In the genomic region with DNA sequence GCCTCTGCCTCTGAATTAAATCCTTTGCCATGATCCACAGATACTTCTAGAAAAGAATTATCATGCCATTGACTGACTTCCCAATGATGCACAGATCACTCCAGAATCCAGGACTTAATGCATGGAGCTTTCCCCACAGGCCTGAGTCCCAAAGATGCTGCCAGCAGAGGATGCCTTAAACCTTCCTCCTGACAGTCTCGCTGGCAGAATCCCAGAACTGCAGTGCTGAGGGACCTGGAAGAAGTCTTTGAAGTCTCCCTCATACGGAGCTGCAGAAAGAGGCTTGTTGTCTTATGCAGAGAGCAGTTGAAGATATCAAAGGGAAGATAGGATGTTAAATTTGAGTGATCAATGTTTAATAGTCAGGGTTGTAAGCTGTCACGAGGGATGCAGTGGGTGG, we compare ENCODE assay signal across 10 mouse cellular contexts.
DNase-seq lines count a peak whose midpoint lies in the region; ATAC-seq and TF ChIP-seq lines count a peak whose summit lies in the region.
"Had no signal": no experiment of that assay in that cellular context is flagged by ENCODE, and none has a peak within 500 bp of the region (broad histone marks: within the 10 kb centered on the region; RNA-seq: fewer than 3 reads in every experiment).

No protein-coding gene starts in this region.

- H3K4me3 ChIP-seq in kidney, embryonic 15.5 days (replicated peaks): no peak overlapping the region
- no peak overlapping the region for H3K4me3 ChIP-seq in kidney, adult 2 months (ENCODE audit: insufficient read depth, low read depth, low read length)
- no peak overlapping the region for H3K4me3 ChIP-seq in embryonic facial prominence, embryonic 10.5 days
- no peak overlapping the region for H3K4me3 ChIP-seq in hindbrain, embryonic 12.5 days
- H3K4me3 ChIP-seq in midbrain, embryonic 16.5 days (ENCODE audit: low read depth, low read length): no peak overlapping the region
- H3K4me3 ChIP-seq: heart, embryonic 12.5 days had no signal

- H3K4me2 ChIP-seq in kidney, embryonic 15.5 days: no peak overlapping the region
- no peak overlapping the region for H3K4me2 ChIP-seq in hindbrain, embryonic 12.5 days (replicated peaks)
- H3K4me2 ChIP-seq in midbrain, embryonic 16.5 days (ENCODE audit: low read length): no peak overlapping the region

- H3K9ac ChIP-seq in kidney, embryonic 15.5 days: no peak overlapping the region
- H3K9ac ChIP-seq in hindbrain, embryonic 12.5 days: no peak overlapping the region
- no peak overlapping the region for H3K9ac ChIP-seq in midbrain, embryonic 16.5 days (ENCODE audit: low read depth, low read length)
- H3K9ac ChIP-seq: heart, embryonic 12.5 days; liver, embryonic 14.5 days had no signal

- TF ChIP-seq POLR2A in kidney, adult 2 months (IDR thresholded peaks at IDR 0.05; ENCODE audit: low read depth, low read length): no peak

- H3K27ac ChIP-seq in kidney, embryonic 15.5 days: peak overlapping the region; percentile 93
- no peak overlapping the region for H3K27ac ChIP-seq in kidney, adult 2 months (ENCODE audit: insufficient read depth, low read depth, low read length)
- peak overlapping the region; percentile 89 for H3K27ac ChIP-seq in embryonic facial prominence, embryonic 10.5 days (replicated peaks)
- 0 out of 2 replicates have a peak overlapping the region, but pooled peaks have one; percentile 79 for H3K27ac ChIP-seq in hindbrain, embryonic 12.5 days
- H3K27ac ChIP-seq in midbrain, embryonic 16.5 days (ENCODE audit: low read length): peak overlapping the region; percentile 80
- H3K27ac ChIP-seq: liver, embryonic 14.5 days had no signal

- peaks cover 66% of the 10 kb centered on the region for H3K4me1 ChIP-seq in kidney, embryonic 15.5 days
- peaks cover 11% of the 10 kb centered on the region for H3K4me1 ChIP-seq in kidney, adult 2 months (ENCODE audit: control insufficient read depth, insufficient read depth, low read length)
- H3K4me1 ChIP-seq in embryonic facial prominence, embryonic 10.5 days: peaks cover 64% of the 10 kb centered on the region
- peaks cover 59% of the 10 kb centered on the region for H3K4me1 ChIP-seq in hindbrain, embryonic 12.5 days
- H3K4me1 ChIP-seq in midbrain, embryonic 16.5 days (ENCODE audit: control insufficient read depth, insufficient read depth, low read length): peaks cover 26% of the 10 kb centered on the region

- 56% methylated on average over 3 of the region's 3 CpGs for WGBS in kidney, embryonic 15.5 days
- 85% methylated on average over 3 of the region's 3 CpGs for WGBS in kidney, adult 2 months
- WGBS in embryonic facial prominence, embryonic 10.5 days: 57% methylated on average over 3 of the region's 3 CpGs
- WGBS in hindbrain, embryonic 12.5 days: 54% methylated on average over 3 of the region's 3 CpGs
- 37% methylated on average over 3 of the region's 3 CpGs for whole genome bisulfite sequencing in midbrain, embryonic 16.5 days

- H3K36me3 ChIP-seq in kidney, embryonic 15.5 days: no peaks in the 10 kb centered on the region
- no peaks in the 10 kb centered on the region for H3K36me3 ChIP-seq in kidney, adult 2 months (ENCODE audit: control insufficient read depth, insufficient read depth, low read length)
- no peaks in the 10 kb centered on the region for H3K36me3 ChIP-seq in embryonic facial prominence, embryonic 10.5 days (replicated peaks)
- no peaks in the 10 kb centered on the region for H3K36me3 ChIP-seq in hindbrain, embryonic 12.5 days
- H3K36me3 ChIP-seq in midbrain, embryonic 16.5 days (ENCODE audit: control insufficient read depth, insufficient read depth, low read length): no peaks in the 10 kb centered on the region
- H3K36me3 ChIP-seq: heart, embryonic 12.5 days had no signal

- no peak for TF ChIP-seq CTCF in kidney, adult 2 months (conservative IDR thresholded peaks at IDR 0.05; ENCODE audit: insufficient read depth, insufficient read length, low read depth, low read length)

- DNase-seq in kidney, adult 2 months: no peak
- no peak for DNase-seq in embryonic facial prominence, embryonic 10.5 days (ENCODE audit: low spot score)
- DNase-seq in gastrocnemius, adult 8-10 months (ENCODE audit: low spot score in 2 of 2): no peak
- no peak for DNase-seq in kidney, postnatal 25 days
- no peak for DNase-seq in embryo, embryonic 11 days

- H3K27me3 ChIP-seq in kidney, embryonic 15.5 days: no peaks in the 10 kb centered on the region
- no peaks in the 10 kb centered on the region for H3K27me3 ChIP-seq in kidney, adult 2 months (replicated peaks; ENCODE audit: control insufficient read depth, insufficient read depth, low read length)
- no peaks in the 10 kb centered on the region for H3K27me3 ChIP-seq in embryonic facial prominence, embryonic 10.5 days (replicated peaks; ENCODE audit: low read depth, poor library complexity, severe bottlenecking)
- H3K27me3 ChIP-seq in hindbrain, embryonic 12.5 days: 0 out of 2 replicates have a peak, but pooled peaks cover 7% of the 10 kb centered on the region
- no peaks in the 10 kb centered on the region for H3K27me3 ChIP-seq in midbrain, embryonic 16.5 days (ENCODE audit: control insufficient read depth, insufficient read depth, low read depth, low read length)
- H3K27me3 ChIP-seq: heart, embryonic 12.5 days had no signal

- no peaks in the 10 kb centered on the region for H3K9me3 ChIP-seq in kidney, embryonic 15.5 days (replicated peaks)
- H3K9me3 ChIP-seq in embryonic facial prominence, embryonic 10.5 days: no peaks in the 10 kb centered on the region
- no peaks in the 10 kb centered on the region for H3K9me3 ChIP-seq in hindbrain, embryonic 12.5 days (replicated peaks)
- H3K9me3 ChIP-seq in midbrain, embryonic 16.5 days (replicated peaks; ENCODE audit: control insufficient read depth, low read length, poor library complexity, severe bottlenecking): no peaks in the 10 kb centered on the region
- H3K9me3 ChIP-seq: heart, embryonic 12.5 days had no signal

- no peak for ATAC-seq in kidney, embryonic 15.5 days (replicated peaks; ENCODE audit: low FRiP score)
- no peak for ATAC-seq in hindbrain, embryonic 12.5 days (ENCODE audit: low FRiP score)
- ATAC-seq in midbrain, embryonic 16.5 days: no peak
